Mouse (Mus musculus): ENCODE results near the gene Bcan.

The Bcan gene

GRCm38 (mm10) chr3:88000181-88000580 lies at the start of gene Bcan:
Gene Bcan, minus strand, starts transcription at chr3:88000230.
- peak; percentile 60 for DNase-seq

GRCm38 (mm10) chr3:88049532-88049931 lies 49.5 kb upstream of the Bcan start:
- DNase-seq = no peak

GRCm38 (mm10) chr3:88042661-88043421 lies 42.8 kb upstream of the Bcan start, which contains the start of gene Gpatch4:
Gene Gpatch4, plus strand, starts transcription at chr3:88043108.
- peak; percentile 92 for DNase-seq

DNA sequence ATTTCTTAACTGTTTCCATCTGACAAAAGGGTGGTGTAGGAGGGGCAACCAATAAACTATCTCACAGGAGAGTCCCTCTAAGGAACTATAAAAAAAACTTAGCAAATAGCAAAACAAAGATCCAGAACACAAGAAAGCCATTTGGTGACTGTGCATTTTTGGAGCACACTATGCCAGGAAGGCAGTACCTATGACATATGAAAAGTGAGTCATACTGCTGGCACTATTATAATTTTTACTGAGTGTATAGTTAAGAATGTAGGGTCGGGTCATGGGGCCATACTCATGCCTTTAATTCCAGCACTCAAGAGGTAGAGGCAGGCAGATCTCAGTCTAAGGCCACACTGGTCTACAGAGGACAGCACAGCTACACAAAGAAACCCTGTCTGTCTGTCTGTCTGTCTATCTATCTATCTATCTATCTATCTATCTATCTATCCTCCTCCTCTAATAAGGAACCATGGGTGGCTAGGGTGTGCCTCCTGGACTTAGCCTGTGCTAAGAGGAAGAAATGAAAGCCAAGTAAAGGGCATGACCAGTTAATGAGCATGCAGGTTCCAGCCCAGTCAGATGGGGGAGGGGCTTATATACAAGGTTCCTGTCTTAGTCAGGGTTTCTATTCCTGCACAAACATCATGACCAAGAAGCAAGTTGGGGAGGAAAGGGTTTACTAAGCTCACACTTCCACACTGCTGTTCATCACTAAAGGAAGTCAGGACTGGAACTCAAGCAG lies 35.7 kb upstream of the Bcan start:
- no peak for DNase-seq

DNA sequence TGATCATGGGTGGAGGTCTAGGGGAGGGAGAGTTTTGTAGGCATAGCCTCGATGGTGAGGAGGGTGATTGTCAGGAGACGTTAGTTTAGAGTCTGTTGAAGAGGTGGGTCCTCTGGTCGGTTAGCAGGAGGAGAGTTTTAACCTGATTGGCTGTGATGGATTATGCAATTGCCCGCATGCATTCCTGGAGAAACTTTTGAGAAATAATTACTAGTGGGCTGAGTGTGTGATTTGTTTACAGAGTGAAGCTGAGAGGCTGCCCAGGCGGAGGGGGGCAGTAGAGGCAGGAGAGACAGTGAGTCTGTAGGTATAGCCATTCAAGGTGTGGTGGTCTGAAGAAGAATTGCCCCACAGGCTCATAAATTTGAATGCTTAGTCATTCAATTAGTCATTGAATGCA lies 33.5 kb upstream of the Bcan start:
- DNase-seq = no peak

DNA sequence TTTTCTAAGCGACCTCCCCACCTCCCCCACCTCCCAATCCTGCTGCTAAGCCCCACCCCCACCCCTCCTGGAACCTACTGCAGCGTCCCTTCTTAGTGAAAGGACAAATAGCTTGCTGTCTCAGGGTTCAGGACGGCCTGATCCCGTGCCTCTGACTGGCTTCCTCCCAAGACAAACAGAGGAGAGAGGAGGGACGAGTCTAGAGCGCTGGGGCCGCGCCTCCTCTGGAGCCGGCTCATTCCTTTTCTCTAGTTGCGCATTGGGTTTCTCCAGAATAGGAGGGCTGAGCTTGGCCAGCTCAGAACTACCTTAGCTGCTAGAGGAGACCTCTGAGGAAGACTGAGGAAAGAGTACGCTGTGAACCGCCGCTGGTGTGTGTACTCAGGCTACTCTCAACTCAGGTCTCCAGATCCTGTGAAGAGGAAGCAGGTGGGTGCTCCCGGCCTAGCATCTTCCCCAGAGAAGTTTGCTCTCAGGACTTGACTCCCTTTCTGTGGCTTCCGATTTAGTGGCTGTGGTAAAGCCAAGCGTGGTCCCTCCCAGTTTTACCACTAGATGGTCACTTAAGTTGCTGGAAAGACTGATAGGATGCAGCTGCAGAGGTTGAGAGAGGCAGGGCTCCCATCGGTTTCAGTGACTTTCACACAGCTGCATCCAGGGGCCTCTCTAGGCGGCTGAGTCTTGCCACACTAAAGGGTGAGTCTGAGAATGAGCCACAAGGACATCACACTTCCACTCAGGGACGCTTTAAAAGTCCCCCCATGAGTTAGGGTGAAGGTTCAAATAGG lies 30.8 kb upstream of the Bcan start:
- DNase-seq = peak; percentile 71

DNA sequence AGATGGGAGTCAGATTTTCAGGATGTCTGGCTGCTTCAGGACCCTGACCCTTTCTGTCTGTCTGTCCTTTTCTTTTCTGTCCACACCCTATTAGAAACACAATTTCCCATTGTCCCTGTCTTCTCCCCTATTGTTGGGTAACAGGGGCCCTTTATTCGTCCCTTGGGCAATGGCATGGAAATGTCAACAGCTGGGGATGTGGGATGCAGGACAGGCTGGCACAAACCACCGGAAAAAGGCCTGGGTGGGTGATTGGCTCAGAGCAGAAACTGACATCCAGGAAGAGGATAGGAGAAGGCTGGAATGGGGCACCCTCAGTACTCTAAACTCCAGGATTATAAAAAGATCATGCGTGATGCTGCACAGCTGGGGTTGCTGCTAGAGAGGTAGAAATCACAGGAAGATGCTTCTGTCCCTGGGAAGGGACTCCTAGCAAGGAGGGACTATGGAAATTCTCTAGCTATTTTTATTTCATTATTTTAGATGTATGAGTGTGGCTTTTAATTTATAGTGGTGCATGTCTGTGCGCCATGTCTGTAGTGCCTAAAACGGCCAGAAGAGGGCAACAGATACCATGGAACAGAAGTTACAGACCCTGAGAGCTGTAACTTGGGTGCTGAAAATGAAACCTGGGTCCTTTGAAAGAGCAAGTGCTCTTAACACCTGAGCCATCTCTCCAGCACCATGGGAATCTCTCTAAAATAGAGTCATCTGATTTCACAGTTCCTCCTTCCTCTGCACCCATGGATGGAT lies 27.6 kb upstream of the Bcan start, which contains the start of gene Hapln2:
TSS of gene Hapln2 (minus strand) at position 150 of the 753 bp plus-strand sequence.
- DNase-seq = peak; percentile 48

DNA sequence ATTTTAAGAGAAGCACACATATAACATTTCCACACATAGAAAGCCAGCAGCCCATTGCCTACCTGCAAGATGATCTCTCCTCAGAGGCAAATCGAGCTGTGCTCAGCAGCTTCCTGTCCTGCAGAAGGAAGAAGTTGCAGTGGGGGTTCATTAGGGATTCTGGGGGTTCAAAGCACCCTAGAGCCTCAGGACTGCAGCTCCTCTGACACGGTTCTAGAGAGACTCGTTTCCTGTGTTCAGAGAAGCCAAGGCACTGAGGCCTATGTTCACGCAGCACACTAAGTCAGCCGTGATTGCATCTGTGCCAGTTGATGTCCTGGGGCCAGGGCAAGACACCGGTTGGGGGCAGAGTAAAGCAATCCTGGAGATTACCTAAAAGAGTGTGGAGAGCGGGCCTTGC lies 26.8 kb upstream of the Bcan start:
- DNase-seq = no peak

GRCm38 (mm10) chr3:88023192-88024074 lies 23.4 kb upstream of the Bcan start:
- DNase-seq = no peak

DNA sequence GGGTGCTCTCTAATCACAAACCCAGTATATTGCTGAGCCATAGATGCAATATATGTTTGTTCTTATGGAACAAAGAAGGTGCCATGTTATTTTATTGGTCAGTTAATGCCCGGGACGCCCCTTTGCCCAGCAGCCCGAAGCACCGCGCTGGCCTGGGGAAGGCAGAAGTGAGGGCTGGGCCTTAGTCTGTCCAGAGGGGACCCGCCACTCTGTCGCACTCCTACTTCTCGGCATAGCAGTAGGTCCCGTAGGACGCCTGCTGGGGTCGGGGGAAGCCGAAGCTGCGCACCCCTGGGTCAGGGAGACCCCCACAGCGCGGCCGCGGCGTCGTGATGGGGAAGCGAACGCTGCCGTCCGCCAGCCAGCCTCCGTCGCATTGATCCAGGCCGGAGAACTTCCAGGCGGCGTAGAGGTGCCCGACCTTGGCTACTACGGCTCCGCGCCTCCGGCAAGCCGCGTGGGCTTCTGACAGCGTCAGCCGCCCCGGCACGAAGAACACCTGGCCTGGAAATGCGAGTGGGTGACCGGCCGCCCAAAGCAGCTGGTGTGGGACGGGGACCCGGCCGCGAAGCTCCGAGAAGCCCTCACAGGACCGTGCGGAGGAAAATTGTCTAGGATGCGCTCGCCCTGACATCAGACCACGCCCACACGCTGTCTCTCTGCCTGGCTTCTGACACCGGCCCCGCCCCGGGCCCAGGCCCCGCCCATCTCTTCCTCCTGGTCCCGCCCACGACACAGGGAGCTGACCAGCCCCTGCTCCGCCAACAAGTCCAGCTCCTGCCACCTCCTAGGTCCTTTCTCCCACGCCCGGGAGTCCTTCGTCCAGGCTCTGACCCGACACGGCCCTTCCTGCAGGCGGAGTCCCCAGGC lies 22.5 kb upstream of the Bcan start:
- peak; percentile 85 for DNase-seq

GRCm38 (mm10) chr3:88010634-88011265 lies 10.7 kb upstream of the Bcan start:
- no peak for DNase-seq

DNA sequence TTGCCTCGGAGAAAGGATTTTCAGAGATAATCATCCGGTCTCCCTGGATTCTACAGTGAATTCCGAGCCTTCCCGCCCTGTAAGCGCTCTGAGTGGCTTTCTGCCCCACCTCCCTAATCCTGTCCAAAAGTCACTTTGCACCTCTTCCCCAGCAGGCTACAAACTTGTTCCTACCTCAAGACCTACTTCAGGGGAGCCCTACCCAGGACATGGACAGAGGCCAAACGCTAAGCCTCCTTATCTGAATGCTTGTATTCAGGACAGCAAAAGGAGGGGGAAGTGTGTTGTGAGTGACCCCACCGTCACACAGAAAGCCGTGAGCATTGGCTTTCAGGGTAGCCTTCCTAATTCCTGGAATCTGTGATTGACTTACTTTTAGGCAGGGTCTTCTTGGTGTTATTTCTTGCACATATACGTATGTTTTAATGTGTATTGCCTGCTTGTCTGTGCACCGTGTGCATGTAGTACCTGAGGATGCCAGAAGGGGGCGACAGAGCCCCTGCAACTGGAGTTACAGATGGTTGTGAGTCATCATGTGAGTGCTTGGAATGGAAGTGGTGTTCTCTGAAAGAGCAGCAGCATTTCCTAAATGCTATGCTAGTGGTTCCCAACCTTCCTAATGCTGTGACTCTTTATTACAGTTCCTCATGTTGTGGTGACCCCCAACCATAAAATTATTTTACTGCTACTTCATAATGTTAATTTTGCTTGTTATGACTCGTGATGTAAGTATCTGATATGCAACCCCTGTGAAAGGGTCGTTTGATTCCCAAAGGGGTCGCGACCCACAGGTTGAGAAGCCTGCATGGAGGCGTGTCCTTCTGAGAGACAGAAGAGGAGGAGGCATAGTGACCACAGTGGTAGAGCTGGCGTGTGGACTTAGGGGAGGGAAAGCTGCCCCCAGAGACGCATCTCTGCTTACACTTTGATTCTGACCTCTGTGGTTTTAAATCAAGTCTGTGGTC lies 6.1 kb upstream of the Bcan start:
- DNase-seq = no peak

DNA sequence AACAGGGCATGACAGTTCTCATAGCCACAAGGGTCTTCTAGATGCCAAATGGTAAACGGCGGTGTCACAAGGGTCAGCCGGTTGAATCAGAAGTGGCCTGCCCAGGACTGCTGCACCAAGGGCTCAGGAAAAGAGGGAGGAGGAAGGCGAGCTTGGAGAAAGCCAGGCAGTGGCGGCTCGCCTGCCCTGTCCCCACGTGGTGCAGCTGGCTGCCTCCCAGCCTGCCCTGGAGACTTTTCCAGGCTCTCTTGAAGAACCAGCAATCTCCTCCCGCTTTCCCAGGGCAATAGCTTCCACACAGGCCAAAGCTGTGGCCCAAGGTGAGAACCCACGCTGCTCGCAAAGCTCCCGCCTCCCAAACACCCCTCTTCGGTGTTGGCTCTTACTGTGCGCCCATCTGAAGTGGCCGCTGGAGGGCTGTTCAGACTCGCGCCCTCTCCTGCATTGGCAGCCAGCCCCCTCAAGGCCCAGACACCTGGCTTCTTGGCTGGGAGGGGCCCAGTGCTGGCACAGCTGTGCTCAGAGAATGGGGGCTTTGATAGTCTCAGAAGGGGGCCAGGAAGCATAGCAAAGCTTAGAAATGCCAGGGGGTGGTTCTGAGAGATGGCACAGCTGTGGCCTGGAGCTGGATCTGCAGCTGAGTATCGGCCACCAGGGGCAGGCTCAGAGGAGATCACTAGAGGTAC lies 2.4 kb upstream of the Bcan start:
- DNase-seq = no peak

- no peak for DNase-seq
These were observed 976 bp upstream of the Bcan start for GRCm38 (mm10) chr3:88000816-88001595.

DNA sequence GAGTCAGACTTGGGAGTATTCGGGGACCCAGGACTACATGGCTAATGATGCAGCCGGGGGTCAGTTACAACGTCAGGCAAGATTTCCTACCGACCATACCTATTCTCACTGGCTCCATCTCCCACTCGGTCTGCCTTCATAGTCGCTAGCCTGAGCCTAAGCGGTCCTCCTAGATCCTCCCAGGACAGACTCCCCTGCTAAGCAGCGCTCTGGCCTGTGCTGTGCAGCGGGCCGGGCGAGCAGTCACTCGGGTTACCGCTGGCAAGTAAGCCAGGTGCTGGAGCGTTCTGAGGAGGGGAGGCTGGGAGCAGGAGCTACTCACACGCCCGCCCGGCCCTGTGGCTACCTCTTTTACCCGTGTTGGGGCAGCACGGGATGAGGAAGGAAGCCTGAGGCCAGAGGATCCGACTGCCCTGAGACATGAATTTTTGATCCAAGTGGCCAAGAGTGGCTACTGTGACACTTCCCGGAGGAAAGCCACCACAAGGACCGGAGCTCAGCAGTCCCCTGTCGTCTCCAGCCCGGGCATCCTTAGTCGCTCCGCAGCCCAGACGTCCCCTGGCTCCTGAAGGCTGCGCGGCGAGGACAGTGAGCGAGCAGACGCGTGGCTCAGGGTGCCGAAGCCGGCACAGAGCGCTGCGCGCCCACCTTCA lies 661 bp downstream of the Bcan start:
- no peak for DNase-seq

- peak; percentile 65 for DNase-seq
These were observed 1.3 kb downstream of the Bcan start for GRCm38 (mm10) chr3:87998747-87999146.

Measured in right cerebral cortex, adult 18-20 months (tissue).